Mouse (Mus musculus) 416B (cell line): Measurements from ENCODE around the gene Zan.

ENCODE experiments used
- DNase-seq: peaks from one replicate; pipeline ENCODE4 v3.0.0; 2011; ENCODE audit warnings: low read depth

Gene Zan

DNA sequence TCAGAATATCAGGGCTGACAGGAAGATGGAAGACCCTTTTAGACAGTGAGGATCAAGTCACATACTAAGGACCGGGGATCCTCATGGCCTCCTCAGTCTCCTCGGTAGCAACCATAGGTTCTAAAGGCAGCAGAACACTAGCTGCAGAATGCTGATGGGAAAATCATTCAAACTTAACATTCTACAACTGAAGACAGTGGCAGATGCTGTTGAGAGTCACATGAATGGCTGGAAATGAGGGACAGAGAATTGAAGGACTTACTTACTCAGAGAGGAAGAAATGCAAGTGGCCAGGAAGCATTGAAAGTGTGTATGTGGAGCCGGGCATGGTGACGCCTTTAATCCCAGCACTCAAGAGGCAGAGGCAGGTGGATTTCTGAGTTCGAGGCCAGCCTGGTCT, at the start of gene Zan:
TSS of gene Zan (minus strand) at position 101 of the 400 bp plus-strand sequence.
- no peak for DNase-seq

DNA sequence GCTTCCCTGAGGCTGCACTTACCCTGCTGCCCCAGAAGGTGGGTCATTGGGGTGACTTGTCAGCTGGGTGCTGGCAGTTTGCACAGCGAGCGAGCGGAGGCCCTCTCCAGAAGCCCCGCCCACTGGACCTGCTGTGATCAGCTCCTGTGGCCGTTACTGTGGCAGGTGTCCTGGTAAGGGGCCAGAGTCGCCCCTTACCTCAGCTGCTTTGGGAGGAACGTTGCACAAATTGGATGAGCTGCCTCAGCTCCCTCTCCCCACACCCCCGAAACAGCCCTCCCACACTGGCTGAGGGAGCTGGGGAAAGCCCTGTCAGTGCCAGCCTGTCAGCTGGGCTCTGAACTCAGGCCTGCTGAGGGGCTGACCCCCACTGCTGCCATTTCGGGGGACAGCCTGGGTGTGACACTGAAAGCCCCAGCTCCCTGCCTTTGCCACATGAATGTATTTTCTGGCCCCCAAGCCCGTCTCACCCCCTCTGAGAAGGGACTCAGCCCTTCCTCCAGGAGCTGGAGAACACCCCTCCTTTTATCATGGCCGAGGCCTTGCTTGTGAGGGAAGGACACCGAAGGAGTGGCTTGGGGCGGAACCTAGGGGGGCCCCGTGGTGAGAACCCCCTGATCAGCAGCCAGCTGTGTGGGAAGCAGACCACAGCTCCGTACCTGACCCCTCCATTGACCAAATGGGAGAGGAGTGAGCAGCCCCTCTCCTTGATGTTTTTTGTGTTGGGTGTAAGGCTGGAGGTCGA, 49.5 kb upstream of the Zan start:
- peak; percentile 29 for DNase-seq

DNA sequence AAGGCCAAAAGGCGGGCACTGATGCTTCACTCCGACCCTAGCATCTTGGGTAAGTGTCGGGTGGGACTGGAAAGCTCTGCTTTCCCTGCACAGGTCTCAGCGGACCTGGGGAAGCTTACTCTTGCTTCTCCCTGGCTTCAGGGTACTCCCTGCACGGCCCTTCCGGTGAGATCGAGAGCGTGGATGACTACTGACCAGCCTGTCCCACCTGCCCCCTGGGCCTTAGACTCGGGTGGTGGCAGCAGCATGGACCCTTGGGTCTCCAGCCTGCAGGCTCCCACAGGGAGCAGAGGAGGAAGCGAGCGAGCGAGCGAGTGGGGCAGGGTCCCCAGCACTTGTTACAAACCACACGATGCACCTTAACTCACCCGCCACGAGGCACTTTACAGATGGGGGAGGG, 48.6 kb upstream of the Zan start:
- no peak for DNase-seq

DNA sequence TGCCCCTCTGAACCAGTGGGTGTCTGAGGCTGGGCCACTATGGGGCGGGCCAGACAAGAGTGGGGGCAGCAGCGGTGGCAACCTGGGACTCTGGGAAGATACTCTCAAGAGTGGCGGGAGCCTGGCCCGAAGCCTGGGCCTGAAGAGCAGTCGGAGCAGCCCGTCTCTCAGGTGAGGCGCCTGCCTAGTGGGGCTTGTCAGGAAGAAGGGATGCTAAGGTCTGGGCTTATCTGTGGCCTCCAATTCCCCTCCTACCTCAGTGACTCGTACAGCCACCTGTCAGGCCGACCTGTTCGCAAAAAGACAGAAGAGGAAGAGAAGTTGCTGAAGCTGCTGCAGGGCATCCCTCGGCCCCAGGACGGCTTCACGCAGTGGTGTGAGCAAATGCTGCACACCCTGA, 47.8 kb upstream of the Zan start:
- no peak for DNase-seq

DNA sequence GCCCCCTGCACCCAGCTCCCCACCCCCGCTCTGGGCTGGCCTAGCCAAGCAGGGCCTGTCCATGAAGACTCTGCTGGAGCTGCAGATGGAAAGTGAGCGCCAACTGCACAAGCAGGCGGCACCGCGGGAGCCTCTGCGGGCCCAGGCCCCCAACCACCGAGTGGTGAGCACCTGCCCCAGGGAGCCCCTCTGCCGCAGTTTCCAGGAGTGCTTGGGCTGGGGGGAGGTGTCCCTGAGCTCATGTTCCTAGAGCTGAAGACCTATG, 47.3 kb upstream of the Zan start:
- no peak for DNase-seq

DNA sequence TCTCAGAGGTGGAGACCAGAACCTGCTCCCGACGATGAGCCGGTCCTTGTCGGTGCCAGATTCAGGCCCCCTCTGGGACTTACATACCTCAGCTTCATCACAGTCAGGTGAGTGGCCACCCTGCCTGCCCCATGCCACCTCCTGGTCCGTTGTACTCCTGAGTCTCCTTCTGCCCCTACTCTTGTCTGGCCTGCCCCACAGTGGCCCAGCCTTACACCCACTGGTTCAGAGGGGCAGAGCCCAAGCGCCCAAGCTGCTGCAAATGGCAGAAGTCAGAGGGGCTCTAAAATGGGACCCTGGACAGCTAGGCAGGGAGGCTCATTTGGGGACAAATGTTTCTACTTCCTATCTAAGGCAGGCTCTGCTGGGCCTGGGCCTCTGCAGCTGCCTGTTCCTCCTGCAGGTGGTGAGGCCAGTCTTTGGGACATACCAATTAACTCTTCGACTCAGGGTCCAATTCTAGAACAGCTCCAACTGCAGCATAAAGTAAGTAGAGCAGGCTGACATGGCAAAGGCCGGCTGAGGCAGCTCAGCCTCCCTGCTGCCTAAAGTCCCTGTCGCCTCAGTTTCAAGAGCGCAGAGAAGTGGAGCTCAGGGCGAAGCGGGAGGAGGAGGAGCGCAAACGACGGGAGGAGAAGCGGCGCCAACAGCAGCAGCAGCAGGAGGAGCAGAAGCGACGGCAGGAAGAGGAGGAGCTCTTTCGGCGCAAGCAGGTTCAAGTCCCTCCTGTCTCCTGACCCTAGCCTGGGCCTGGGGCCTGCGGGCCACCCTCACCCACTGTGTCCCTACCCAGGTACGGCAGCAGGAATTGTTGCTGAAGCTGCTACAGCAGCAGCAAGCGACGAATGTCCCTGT, 46.8 kb upstream of the Zan start:
- peak; percentile 27 for DNase-seq

DNA sequence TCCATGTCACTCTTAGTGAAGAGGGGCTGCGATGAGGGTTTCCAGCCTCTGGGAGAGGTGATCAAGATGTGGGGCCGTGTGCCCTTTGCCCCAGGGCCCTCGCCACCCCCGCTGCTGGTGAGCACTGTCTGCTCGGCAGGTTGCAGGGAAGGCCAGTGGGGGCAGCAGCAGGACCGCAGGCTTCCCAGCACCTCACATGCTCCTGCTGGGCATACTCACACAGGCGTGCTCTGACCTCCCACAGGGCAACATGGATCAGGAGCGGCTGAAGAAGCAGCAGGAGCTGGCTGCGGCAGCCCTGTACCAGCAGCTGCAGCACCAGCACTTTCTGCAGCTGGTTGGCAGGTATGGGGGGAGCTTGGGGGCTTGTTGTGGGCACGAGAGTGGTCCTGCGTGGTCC, 45.8 kb upstream of the Zan start:
- DNase-seq, result no peak

DNA sequence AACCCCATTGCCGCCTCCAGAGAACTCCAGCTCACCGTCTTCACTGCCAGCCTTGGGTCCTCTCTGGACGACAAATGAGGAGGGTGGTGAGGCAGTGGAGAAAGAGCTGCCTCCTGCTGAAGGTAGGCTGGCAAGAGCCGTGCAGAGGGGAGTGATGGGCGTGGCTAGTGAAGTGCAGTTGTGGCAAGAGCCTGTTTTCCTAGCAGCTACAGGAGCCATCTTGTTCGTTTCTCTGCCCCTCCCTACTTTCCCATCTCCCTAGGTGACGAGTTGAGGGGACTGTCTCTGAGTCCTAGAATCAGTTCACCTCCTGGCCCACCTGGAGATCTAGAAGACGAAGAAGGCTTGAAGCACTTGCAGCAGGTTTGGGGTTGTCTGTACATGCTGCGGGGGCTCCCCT, 45.0 kb upstream of the Zan start:
- no peak for DNase-seq

DNA sequence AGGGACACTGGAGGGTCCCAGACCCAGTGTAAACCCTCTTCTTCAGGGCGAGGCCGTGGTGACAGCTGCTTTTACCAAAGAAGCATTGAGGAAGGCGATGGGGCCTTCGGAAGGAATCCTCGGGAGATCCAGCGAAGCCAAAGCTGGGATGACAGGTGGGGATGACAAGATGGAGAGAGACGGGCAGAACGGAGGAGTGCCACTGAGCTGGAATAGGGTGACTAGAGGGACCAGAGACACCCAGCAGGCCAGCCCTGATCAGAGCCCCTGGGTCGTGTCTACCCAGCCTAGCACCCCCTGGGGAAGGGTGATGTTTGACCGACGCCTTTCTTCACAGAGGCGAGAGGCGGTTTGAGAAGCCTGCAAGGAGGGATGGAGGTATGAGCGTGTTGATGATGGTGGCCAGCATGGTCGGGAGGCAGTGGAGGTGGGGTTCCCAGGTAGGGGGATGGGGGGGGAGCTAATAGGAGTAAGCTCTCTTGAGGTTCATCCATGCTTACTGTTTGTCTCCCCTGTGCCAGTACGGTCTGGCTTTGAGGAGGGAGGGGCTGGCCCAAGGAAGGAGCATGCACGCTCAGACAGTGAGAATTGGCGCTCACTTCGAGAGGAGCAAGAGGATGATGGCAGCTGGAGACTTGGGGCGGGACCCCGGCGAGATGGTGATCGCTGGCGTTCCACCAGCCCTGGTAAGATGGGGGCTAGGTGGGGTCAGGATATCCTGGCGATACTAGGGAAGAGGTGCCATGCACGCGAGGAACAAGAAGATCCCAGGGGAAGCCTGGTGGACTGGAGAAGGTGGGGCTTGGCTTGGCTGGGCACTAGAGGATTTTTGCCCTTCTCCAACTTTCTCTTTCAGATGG, 43.1 kb upstream of the Zan start:
- DNase-seq, result no peak

DNA sequence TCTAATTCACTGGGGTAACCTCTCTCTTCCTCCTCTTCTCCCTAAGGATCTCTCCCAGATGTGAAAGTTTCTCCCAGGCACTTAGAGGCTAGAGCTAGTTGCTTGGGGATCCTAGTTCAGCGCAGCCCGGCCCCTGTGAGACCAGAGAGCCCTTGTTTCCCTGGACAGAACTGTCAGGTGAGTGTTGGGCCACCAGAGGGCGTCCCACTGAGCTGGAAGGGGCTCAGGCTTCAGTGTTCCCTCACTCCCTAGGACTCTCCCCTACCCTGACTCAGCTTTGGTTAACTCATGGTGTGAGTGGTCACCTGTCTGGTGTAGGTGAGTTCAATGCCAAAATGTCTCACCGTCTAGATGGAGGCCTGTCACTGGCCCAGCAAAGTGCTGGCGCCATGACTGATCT, 41.6 kb upstream of the Zan start, which contains the start of gene Gigyf1:
TSS of gene Gigyf1 (plus strand) at position 113 of the 400 bp plus-strand sequence.
- peak; percentile 41 for DNase-seq

DNA sequence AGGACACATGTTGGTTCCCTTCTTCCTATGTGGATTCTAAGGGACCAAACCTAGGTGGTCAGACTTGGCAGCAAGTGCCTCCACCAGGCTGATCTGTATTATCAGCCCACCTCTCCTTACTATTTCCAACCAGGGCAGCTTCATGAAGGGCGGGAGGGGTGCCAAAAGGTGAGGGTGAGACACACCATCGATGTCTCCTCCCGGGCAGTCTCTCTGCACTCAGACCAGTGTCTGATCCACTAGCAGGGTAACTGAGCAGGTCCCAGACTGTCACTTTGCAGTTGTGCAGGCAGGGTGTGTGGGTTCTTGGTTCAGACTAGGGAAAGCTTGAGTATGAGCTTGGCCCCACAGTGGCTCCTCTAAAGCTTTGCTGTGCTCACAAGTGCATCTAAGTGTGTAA, 37.9 kb upstream of the Zan start:
- DNase-seq, result no peak

DNA sequence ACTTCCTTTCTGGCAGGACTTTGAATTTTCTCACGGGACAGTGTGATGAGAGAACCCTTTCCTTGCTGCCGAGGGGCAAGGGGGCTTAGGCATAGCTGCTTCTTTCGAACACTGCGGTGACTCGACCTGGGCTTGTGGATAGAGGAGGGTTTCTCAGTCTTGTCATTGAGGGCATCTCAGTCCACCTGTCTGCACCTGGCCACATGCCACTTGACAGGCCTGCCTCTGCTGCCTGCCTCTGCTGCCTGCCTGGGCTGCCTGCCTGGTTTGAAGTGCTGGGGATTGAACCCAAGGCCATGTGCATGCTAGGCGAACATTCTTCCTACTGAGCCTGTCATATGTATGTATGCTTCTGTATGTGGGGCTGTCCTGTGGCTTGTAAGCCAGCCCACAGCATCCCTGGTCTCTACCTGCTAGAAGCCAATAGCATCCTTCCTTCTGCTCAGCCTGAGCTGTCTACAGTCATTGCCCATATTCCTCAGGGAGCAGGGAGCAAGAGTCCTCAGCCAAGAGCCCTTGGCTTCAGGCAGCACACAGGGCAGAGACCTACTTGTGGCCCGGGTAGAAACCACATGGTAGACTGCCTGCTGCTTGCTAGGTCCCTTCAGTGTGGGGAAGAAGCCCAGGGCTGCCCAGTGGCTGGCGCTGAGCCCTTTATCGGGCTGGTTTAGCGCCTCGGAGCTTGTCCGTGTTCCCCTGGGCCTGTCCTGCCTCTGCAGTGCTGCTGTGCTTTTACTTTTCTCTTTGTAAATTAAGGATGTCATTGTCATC, 37.3 kb upstream of the Zan start:
- DNase-seq, result no peak

DNA sequence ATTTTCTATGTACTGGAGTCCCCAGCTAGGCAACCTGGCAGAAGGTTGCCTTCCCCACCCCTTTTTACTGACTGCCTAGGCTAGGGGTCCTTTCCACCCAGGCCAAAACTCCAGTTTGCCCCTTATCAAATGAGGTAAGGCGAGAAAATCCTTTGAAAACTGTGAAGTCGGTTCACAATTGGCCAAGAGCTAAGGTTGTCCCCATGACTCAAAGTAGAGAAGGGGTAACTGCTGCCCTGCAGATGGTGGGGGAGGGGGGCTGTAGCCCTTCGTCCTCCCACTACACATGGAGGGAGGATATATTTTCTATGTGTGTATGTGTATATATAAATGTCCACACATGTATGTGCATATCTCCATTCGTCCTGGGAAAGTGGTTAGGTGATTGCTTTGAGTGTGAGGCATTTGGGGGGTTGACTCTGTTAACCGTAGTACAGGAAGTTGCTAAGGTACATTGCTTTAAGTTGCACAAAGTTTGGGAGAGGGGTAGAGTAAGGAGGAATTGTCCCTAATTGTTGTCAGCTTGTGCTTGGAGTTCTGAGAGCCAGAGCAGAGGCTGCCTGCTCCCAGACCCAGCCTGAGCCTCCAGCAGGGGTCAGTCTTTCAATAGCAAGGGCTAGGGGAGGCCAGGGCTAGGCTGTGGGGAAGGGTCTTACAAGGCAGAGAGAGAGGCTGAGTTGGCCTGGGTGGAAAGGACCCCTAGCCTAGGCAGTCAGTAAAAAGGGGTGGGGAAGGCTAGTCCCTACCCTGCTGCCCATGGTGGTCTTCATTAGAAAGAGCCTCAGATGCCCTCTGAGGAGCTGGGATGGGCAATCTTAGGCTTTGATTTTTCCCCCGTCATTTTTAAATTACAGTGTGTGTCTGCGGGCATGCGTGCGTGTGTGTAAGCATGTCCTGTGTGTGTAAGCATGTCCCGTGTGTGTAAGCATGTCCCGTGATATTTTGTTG, 36.3 kb upstream of the Zan start:
- DNase-seq, result peak; percentile 37

DNA sequence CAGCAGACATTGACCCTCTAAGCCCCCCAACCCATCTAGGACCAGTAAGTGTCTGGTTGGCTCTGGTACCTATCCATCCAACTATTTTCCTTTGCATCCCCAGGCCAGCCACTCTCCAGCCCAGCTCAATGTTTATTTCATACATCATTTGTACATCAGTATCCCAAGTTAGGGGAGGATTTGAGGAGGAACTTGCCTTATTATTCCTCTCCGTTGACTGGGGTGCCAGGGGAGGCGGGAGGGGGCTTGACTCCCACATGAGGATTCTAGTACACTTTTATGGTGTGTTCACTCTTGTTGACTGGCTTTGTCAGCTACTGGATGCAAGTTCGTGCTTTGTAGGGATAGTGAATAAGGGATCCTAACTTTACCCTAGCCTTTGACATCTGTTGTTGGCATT, 34.8 kb upstream of the Zan start:
- DNase-seq, result no peak

DNA sequence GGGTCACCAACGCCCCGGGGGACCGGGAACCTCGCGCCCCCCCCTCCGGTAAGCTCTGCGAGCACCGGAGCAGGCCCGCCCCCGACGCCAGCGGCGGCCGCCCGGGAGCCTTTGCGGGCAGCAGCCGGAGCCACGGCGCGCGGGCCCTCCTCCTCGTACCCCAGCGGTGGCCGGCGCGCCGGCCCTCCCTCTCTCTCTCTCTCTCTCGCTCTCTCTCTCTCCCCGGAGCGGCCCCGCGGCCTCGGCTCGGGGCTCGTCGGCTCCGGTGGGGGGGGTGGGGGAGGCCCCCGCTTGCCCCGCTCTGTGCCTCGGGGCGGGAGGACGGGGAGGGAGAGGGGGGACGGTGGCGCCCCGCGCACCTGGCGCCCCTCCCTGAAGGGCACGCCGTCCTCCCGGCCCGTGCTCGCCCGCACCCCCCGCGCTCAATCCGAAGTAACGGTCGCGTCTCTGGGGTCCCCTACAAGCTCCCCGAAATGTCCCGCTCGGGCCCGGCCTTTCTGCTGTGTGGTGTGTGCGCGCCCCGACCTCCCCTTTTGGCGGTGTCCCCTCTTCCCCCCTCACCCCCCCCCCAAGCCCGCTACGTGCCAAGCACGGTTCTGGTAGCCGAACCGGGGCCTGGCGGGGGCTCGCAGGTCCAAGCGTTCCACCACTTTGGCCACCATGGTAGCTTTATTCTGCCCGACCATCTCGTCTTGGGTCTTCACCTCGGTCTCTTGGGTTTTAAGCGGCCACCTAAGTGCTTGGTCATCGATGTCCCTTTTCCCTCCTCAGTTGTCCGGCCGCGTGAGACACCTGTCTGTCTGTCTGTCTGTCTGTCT, 33.9 kb upstream of the Zan start:
- DNase-seq, result peak; percentile 23

DNA sequence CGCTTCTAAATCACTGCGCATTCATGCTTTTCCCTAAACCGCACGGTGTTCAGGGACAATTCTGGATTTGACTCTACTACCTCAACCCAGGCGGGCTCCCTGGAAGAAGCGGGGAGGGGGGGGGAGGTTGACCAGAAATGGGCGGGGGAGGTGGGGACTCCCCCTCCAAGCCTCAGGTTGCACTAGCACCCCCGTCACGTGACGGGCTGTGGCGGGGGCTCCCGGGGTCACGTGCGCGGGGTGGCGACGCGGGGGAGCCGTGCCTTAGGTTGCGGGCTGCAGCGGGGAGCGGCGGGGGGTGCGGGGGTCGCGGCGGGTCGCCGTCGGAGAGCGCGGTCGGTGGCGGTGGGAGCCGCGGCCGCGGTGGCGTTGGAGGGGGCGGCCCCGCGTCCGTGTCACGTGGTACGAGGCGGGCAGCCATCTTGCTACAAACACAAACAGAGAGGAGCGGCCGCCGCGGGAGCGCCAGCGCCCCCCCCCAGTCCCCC, 33.2 kb upstream of the Zan start:
- DNase-seq, result peak; percentile 66

DNA sequence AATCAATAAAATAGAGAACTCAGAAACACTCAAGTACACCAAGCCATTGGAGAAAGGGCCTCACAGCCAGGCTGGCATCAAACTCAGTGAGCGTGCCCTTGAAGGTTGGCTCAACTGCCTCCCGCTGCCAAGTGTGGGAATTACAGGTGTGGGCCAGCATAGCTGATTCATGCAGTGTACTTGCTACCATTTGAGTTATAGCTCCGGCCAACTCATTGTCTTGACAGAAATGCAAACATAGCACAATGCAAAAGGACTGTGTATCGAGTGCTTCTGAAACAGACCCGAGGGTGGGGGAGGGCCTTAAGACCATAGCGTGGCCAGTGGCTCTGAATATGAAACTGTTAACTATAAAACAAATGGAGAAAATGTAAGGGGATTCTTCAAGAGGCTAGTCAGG, 27.2 kb upstream of the Zan start:
- peak; percentile 69 for DNase-seq

DNA sequence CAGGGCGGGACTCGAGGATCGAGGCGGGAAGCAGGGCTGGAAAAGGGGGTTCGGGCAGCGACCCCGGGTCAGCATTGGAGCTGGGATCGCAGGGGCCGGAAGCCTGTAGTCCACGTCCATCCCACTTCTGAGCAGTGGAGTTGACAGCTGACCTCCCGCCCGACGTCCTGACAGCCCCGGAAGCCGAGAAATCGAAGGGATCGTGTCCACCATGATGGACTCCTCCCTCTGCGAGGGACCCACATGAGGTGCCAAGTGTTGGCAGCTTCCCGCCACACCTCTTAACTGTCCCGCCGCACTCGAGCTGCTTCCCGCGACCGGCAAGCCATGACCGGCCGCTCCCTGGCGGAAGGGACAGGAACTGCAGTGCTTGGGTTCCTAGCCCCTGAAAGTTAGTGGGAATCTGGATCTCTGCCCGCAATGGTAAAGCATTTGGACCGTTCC, 25.8 kb upstream of the Zan start:
- peak; percentile 97 for DNase-seq
